Mouse (Mus musculus): ENCODE results near the gene 4933411K16Rik. TPM values are rescaled to one million over a fixed set of nuclear protein-coding genes. Genes with fewer than 3 reads are reported as not detected.

The 4933411K16Rik gene
- not detected for polyA plus RNA-seq (2017; shearing (Covaris generic))

DNA sequence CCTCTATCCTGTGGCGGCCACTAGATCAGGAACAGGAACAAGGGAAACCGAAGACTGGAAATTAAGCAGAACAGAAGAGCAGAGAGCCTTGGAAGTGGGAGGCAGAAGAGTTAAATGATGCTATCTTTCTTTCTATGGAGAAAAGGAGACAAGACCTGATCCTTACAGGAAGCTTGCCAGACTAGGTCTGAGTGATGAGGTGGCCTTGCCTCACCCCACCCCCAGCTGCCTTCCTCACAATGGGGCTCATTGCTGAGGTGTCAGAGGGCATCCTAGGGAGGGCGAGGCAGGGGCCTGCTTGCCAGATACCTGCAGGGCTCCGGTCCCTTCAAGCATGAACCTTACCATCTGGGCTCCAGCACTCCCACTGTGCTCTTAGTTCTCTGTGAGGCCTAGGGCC is at the start of gene 4933411K16Rik:
Gene 4933411K16Rik, plus strand, starts transcription at position 301 of the 400 bp plus-strand sequence.

GRCm38 (mm10) chr19:42035456-42036248 is 16.4 kb upstream of the 4933411K16Rik start, which contains the start of gene Ankrd2:
Gene Ankrd2 (plus strand): TSS chr19:42036000.

GRCm38 (mm10) chr19:42045269-42046102 is 6.6 kb upstream of the 4933411K16Rik start, which contains the start of gene Hoga1:
Gene Hoga1 (plus strand): TSS chr19:42045610.

GRCm38 (mm10) chr19:42086166-42086565 is 34.1 kb downstream of the 4933411K16Rik start, which contains the start of gene Morn4:
Gene Morn4 (minus strand): TSS chr19:42086357.

GRCm38 (mm10) chr19:42089748-42090595 is 37.9 kb downstream of the 4933411K16Rik start, which contains the start of gene Pi4k2a:
Gene Pi4k2a (plus strand): TSS chr19:42090470.

Other genes with a start within 250 kb of the 4933411K16Rik start
- 10.1 TPM for gene Frat1, start 222.3 kb upstream of the 4933411K16Rik start, polyA plus RNA-seq (2017; shearing (Covaris generic))
- 212 TPM for gene Frat2, start 204.1 kb upstream of the 4933411K16Rik start, polyA plus RNA-seq (2017; shearing (Covaris generic))
- 38.0 TPM for gene Rrp12, start 156.1 kb upstream of the 4933411K16Rik start, polyA plus RNA-seq (2017; shearing (Covaris generic))
- gene Pgam1, start 140.3 kb upstream of the 4933411K16Rik start, polyA plus RNA-seq (2017; shearing (Covaris generic)) = 79.2 TPM
- 81.5 TPM for gene Exosc1, start 118.8 kb upstream of the 4933411K16Rik start, polyA plus RNA-seq (2017; shearing (Covaris generic))
- 40.5 TPM for gene Zdhhc16, start 118.8 kb upstream of the 4933411K16Rik start, polyA plus RNA-seq (2017; shearing (Covaris generic))
- 72.7 TPM for gene Mms19, start 71.1 kb upstream of the 4933411K16Rik start, polyA plus RNA-seq (2017; shearing (Covaris generic))
- 7.1 TPM for gene Ubtd1, start 70.5 kb upstream of the 4933411K16Rik start, polyA plus RNA-seq (2017; shearing (Covaris generic))
- not detected for gene Ankrd2, start 16.2 kb upstream of the 4933411K16Rik start, polyA plus RNA-seq (2017; shearing (Covaris generic))
- gene Hoga1, start 6.6 kb upstream of the 4933411K16Rik start, polyA plus RNA-seq (2017; shearing (Covaris generic)) = not detected
- not detected for gene Morn4, start 34.1 kb downstream of the 4933411K16Rik start, polyA plus RNA-seq (2017; shearing (Covaris generic))
- 75.1 TPM for gene Pi4k2a, start 38.2 kb downstream of the 4933411K16Rik start, polyA plus RNA-seq (2017; shearing (Covaris generic))
- 18.2 TPM for gene Avpi1, start 76.8 kb downstream of the 4933411K16Rik start, polyA plus RNA-seq (2017; shearing (Covaris generic))
- gene Marveld1, start 95.2 kb downstream of the 4933411K16Rik start, polyA plus RNA-seq (2017; shearing (Covaris generic)) = 18.0 TPM
- gene Zfyve27, start 111.7 kb downstream of the 4933411K16Rik start, polyA plus RNA-seq (2017; shearing (Covaris generic)) = 78.6 TPM
- gene Sfrp5, start 150.0 kb downstream of the 4933411K16Rik start, polyA plus RNA-seq (2017; shearing (Covaris generic)) = not detected
- gene Golga7b, start 195.3 kb downstream of the 4933411K16Rik start, polyA plus RNA-seq (2017; shearing (Covaris generic)) = not detected